Mouse (Mus musculus): ENCODE data around the gene Prpf3. TPM values are rescaled to one million over a fixed set of nuclear protein-coding genes. Genes with fewer than 3 reads are reported as not detected.
"Not testable (repeated sequence)": the region's sequence is repeated elsewhere in the genome, so short reads cannot be mapped to it uniquely, and the experiment has no call there.

Prpf3 gene
- total RNA-seq, 2 experiments from 2014 or later: 26.0 to 26.4 TPM

- peak in 1 of 2 experiments; percentile 14 for DNase-seq (ENCODE audit: low spot score in 2 of 2)
Observed at GRCm38 (mm10) chr3:95820046-95821010, 35.4 kb downstream of the Prpf3 start.

GRCm38 (mm10) chr3:95819351-95819985 is 36.2 kb downstream of the Prpf3 start:
- peak; percentile 99 to 100 for DNase-seq (ENCODE audit: low spot score in 2 of 2)

DNA sequence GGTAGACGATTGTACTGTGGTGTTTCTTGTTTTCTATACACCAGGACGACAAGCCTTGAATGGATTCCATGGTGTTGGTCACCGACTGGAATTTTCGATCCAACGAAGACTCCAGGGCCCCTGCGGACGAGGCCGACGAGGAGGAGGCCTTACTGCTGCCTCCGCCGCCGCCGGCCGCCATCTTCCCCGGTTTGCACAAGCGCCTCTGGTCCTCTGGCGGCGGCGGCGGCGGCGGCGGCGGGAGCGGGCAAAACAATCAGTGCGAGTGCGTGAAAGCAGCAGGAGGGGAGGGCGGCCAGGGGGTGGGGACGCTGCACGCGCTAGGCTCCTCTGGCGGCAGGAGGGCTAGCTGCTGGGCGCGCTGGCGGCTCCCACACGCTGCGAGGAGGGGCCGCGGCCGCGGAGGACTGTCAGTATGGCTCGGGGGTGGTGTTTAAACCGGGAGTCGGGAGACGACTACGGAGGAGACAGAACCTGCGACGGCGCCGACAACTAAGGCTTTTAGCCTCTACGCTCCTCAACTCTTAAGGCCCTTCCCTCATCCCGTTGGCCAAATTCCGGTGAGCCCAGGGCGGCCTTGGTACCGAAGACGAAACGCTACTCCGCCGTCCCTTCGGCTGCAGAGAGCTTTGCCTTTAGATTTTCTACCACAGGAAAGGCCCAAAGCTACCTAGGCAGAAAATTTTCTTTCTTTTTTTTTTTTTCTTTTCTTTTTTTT is 37.0 kb downstream of the Prpf3 start, which contains the start of gene Rprd2:
Gene Rprd2, minus strand, starts transcription at position 293 of the 718 bp plus-strand sequence.
- peak; percentile 81 to 84 for DNase-seq (ENCODE audit: low spot score in 2 of 2)

GRCm38 (mm10) chr3:95818026-95818511 is 37.6 kb downstream of the Prpf3 start:
- peak; percentile 33 to 48 for DNase-seq (ENCODE audit: low spot score in 2 of 2)

GRCm38 (mm10) chr3:95816681-95817080 is 39.0 kb downstream of the Prpf3 start:
- no peak for DNase-seq (ENCODE audit: low spot score in 2 of 2)

GRCm38 (mm10) chr3:95808384-95808783 is 47.3 kb downstream of the Prpf3 start:
- DNase-seq (ENCODE audit: low spot score in 2 of 2): no peak

DNA sequence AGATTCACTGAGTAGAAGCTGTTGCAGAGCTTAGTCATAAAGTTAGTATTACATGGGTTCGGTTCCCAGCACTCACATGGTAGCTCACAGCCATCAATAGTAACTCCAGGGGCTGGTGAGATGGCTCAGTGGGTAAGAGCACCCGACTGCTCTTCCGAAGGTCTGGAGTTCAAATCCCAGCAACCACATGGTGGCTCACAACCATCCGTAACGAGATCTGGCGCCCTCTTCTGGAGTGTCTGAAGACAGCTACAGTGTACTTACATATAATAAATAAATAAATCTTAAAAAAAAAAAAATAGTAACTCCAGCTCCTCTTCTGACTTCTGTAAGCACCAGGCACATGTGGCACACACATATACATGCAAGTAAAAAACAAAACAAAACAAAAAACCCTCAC is 48.1 kb downstream of the Prpf3 start:
- DNase-seq (ENCODE audit: low spot score in 2 of 2): not testable (repeated sequence)

DNA sequence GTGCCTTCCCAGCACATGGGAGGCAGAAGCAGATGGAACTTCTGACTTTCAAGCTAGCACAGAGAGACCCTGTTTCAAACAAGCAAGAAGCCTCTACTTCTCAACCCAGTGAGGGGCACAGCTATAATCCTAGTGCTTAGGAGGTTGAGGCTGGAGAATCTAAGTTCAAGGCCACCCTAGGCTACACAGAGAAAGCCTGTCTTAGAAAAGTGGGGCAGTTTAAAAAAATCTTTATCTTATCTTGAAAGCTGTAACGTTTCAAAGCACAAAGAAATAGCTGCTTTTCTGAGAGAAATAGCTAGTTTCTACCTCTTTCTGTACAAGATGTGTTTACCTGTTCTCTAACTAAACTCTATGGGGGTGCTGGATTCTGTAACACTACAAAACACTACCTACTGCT is 49.0 kb downstream of the Prpf3 start:
- no peak for DNase-seq (ENCODE audit: low spot score in 2 of 2)

DNA sequence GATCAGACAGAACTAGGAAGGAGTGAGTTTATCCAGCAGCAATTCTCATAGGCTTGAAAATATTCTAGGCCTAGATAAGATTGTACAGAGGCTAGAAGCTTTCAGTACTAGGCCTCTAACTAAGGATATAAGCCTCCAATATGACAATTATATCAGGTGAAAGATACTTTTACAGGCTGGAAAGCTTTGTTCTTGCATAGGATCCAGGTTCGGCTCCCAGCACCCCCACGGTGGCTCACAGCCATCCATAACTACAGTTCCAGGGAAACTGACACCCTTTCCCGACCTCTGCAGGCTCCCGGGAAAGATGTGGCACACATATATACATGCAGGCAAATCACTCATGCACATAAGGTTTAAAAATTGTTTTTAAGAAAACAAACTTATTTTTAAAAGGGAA is 51.8 kb downstream of the Prpf3 start:
- DNase-seq (ENCODE audit: low spot score in 2 of 2): no peak

- DNase-seq (ENCODE audit: low spot score in 2 of 2): no peak
Observed at GRCm38 (mm10) chr3:95798756-95799155, 56.9 kb downstream of the Prpf3 start.

- no peak for DNase-seq (ENCODE audit: low spot score in 2 of 2)
Observed at GRCm38 (mm10) chr3:95794299-95794698, 61.4 kb downstream of the Prpf3 start.

GRCm38 (mm10) chr3:95793662-95794061 is 62.0 kb downstream of the Prpf3 start:
- DNase-seq (ENCODE audit: low spot score in 2 of 2): no peak

DNA sequence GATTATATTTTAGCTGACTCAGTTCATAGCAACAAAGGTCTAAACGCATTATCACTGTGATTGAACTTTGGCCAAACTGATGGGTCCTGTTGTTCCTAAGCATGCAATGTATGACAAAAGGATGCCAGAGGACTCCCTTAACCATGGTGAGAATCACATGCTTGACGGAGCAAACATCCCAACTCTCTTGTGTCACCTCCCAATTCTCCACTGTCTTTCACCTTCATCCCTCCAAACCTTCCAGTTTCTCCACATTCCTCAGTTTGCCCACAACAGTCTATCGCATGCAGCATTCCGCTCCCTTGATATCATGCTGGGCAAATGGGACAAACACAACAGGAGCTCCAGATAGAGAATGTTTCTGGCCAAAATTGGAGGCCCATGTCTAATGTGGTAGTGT is 70.2 kb downstream of the Prpf3 start:
- DNase-seq (ENCODE audit: low spot score in 2 of 2): no peak

Other genes with a start within 250 kb of the Prpf3 start
- gene Ensa, start 230.9 kb downstream of the Prpf3 start, total RNA-seq (2021): 100 to 1,000 TPM; 220 to 228 TPM
- 10 to 100 TPM; 68.0 TPM for gene Mcl1, start 197.1 kb downstream of the Prpf3 start, total RNA-seq (2021)
- under 1 TPM; 0.69 to 0.94 TPM for gene Adamtsl4, start 168.0 kb downstream of the Prpf3 start, total RNA-seq (2021)
- 10 to 100 TPM in 1 of 2 experiments, 1 to 10 TPM in 1; 9.6 to 11.9 TPM for gene Ecm1, start 116.3 kb downstream of the Prpf3 start, total RNA-seq (2021)
- gene Tars2, start 95.7 kb downstream of the Prpf3 start, total RNA-seq (2021): 10 to 100 TPM; 38.0 to 39.8 TPM
- 10 to 100 TPM; 57.2 to 63.9 TPM for gene Rprd2, start 37.0 kb downstream of the Prpf3 start, total RNA-seq (2021)
- gene Mrps21, start 15.6 kb upstream of the Prpf3 start, total RNA-seq (2021): 100 to 1,000 TPM; 147 to 175 TPM
- gene Ciart, start 26.4 kb upstream of the Prpf3 start, total RNA-seq (2021): 1 to 10 TPM; 6.5 to 8.9 TPM
- gene BC028528, start 36.1 kb upstream of the Prpf3 start, total RNA-seq (2021): 10 to 100 TPM in 1 of 2 experiments, 1 to 10 TPM in 1; 9.4 to 10.2 TPM
- gene Aph1a, start 38.1 kb upstream of the Prpf3 start, total RNA-seq (2021): 100 to 1,000 TPM in 1 of 2 experiments, 10 to 100 TPM in 1; 97.7 to 102 TPM
- 1 to 10 TPM; 2.5 to 4.4 TPM for gene Car14, start 48.8 kb upstream of the Prpf3 start, total RNA-seq (2021)
- 100 to 1,000 TPM; 103 to 105 TPM for gene Anp32e, start 73.4 kb upstream of the Prpf3 start, total RNA-seq (2021)
- 10 to 100 TPM; 50.2 to 56.5 TPM for gene Plekho1, start 140.1 kb upstream of the Prpf3 start, total RNA-seq (2021)
- gene Vps45, start 202.6 kb upstream of the Prpf3 start, total RNA-seq (2021): 10 to 100 TPM; 41.9 to 42.2 TPM
- gene Otud7b, start 248.6 kb upstream of the Prpf3 start, total RNA-seq (2021): 10 to 100 TPM; 17.7 to 21.0 TPM